Mouse (Mus musculus): Measurements from ENCODE around the gene Folr2. TPM values are rescaled to one million over a fixed set of nuclear protein-coding genes. Genes with fewer than 3 reads are reported as not detected.

Folr2 gene
- polyA plus RNA-seq (2016; fragmentation: Nextera tagmentation; extraction: Ambion mirVana): 3.0 and 3.2 TPM in 2 replicates

- Histone ChIP-seq H3K9ac (no peak within 1 kb of the TSS), H3K36me3 (no peaks in the 10 kb centered on the region), H3K27me3 (replicated peaks) (peaks cover 4% of the 10 kb centered on the region; the same call in 1 of the 2 replicates), H3K4me3 (no peak within 1 kb of the TSS), H3K4me1 (no peaks in the 10 kb centered on the region), H3K27ac (no peak within 1 kb of the TSS), H3K9me3 (replicated peaks) (no peaks in the 10 kb centered on the region), H3K4me2 (no peak within 1 kb of the TSS)
- ATAC-seq: no peak
- WGBS (ENCODE audit: insufficient replicate concordance): 79% methylated on average over 4 of the region's 4 CpGs
Measured at GRCm38 (mm10) chr7:101857094-101857493, at the start of gene Folr2. TSS of gene Folr2 (minus strand) at chr7:101857194.

DNA sequence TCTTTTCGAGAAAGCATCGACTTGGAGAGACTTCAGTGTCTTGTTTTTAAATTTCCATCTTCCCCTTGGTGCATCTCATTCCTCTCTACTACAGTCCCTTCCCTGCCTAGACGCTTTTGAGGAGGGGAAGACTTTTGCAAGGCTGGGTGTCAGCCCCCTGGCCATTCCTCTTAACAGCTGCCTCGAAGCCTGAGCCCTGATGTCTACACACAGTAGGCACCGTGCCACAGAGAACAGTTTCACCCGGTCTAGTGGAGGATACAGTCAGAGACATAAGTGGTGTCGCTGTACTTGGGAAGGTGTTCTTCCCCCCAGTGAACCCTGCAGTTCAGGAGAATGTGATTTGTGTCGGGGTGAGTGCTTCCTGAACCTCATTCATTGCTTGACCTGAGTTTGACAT lies 49.7 kb upstream of the Folr2 start:
- peak overlapping the region; percentile 79 for H3K4me2 ChIP-seq
- peak overlapping the region; percentile 93 for H3K27ac ChIP-seq
- H3K36me3 ChIP-seq: peaks cover 41% of the 10 kb centered on the region
- 51% methylated on average over 8 of the region's 8 CpGs for WGBS (ENCODE audit: insufficient replicate concordance)
- no peak for ATAC-seq
- no peaks in the 10 kb centered on the region for H3K27me3 ChIP-seq (replicated peaks)
- H3K4me3 ChIP-seq: peak overlapping the region; percentile 84
- H3K9me3 ChIP-seq (replicated peaks): no peaks in the 10 kb centered on the region
- peak overlapping the region; percentile 90 for H3K9ac ChIP-seq
- H3K4me1 ChIP-seq: peaks cover 36% of the 10 kb centered on the region

GRCm38 (mm10) chr7:101906287-101906681 lies 49.3 kb upstream of the Folr2 start, which contains the start of gene Tomt:
TSS of gene Tomt (minus strand) at chr7:101906359.
- Histone ChIP-seq H3K4me2 (peak within 1 kb of the TSS; percentile 79), H3K4me3 (peak within 1 kb of the TSS; percentile 84), H3K9ac (peak within 1 kb of the TSS; percentile 90), H3K4me1 (peaks cover 36% of the 10 kb centered on the region), H3K27ac (peak within 1 kb of the TSS; percentile 93), H3K27me3 (replicated peaks) (no peaks in the 10 kb centered on the region), H3K36me3 (peaks cover 39% of the 10 kb centered on the region), H3K9me3 (replicated peaks) (no peaks in the 10 kb centered on the region)
- WGBS (ENCODE audit: insufficient replicate concordance): 7% methylated on average over 11 of the region's 11 CpGs
- ATAC-seq: no peak

- WGBS (ENCODE audit: insufficient replicate concordance): under 1% methylated on average over 61 of the region's 61 CpGs
- H3K9me3 ChIP-seq (replicated peaks): no peaks in the 10 kb centered on the region
- no peaks in the 10 kb centered on the region for H3K27me3 ChIP-seq (replicated peaks)
- peak; percentile 95 for ATAC-seq
- H3K4me3 ChIP-seq: peak within 1 kb of the TSS; percentile 84
- H3K4me1 ChIP-seq: peaks cover 36% of the 10 kb centered on the region
- H3K36me3 ChIP-seq: peaks cover 39% of the 10 kb centered on the region
- H3K9ac ChIP-seq: peak within 1 kb of the TSS; percentile 90
- peak within 1 kb of the TSS; percentile 79 for H3K4me2 ChIP-seq
- H3K27ac ChIP-seq: peak within 1 kb of the TSS; percentile 93
Measured at GRCm38 (mm10) chr7:101905561-101906286, 48.7 kb upstream of the Folr2 start, which contains the start of gene Lamtor1. TSS of gene Lamtor1 (plus strand) at chr7:101905904.

GRCm38 (mm10) chr7:101902846-101903245 lies 45.9 kb upstream of the Folr2 start:
- Histone ChIP-seq H3K4me3 (no peak overlapping the region), H3K4me2 (no peak overlapping the region), H3K27me3 (replicated peaks) (no peaks in the 10 kb centered on the region), H3K9me3 (replicated peaks) (no peaks in the 10 kb centered on the region), H3K27ac (no peak overlapping the region), H3K9ac (no peak overlapping the region), H3K4me1 (peaks cover 24% of the 10 kb centered on the region), H3K36me3 (peaks cover 48% of the 10 kb centered on the region)
- ATAC-seq: no peak

GRCm38 (mm10) chr7:101901969-101902368 lies 45.0 kb upstream of the Folr2 start:
- Histone ChIP-seq H3K4me3 (no peak overlapping the region), H3K9me3 (replicated peaks) (no peaks in the 10 kb centered on the region), H3K27me3 (replicated peaks) (no peaks in the 10 kb centered on the region), H3K4me2 (no peak overlapping the region), H3K36me3 (peaks cover 49% of the 10 kb centered on the region), H3K27ac (no peak overlapping the region), H3K4me1 (peaks cover 25% of the 10 kb centered on the region), H3K9ac (no peak overlapping the region)
- WGBS (ENCODE audit: insufficient replicate concordance): 84% methylated on average over 10 of the region's 10 CpGs
- ATAC-seq: no peak

DNA sequence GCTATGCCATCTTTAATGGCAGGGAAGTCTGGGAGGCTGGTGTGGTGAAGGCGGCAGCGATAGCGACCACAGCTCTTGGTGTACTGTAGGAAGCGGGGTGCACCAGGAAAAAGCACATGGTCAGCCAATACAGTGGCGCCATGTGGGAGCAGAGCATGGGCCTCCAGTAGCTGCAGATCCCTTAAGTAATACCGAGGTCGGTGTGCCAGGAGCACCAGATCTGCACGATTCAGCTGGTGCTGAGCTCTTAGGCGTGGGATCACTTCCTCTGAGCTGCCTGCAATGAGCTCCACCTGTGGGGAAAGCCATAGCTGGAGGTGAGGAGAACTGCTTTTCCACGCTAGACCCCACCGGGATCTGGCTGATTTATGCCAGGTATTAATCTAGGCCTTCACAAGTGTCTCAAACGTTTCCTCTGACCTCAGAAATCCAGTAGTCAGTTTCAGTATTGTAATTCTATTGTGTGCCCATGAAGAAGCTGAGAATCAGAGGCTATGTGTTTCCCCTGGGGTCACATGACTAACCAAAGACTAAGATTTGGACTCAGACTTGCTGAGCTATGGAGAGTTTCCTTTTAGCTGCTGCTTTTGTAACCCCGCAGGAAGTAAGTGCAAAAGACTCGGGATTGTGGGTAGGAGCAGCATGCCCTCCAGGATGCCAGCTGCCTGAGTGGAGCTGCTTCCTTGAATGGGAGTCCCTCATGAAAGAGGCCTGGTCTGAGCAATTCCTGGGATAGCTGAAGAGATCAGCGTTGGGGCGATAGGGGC lies 43.5 kb upstream of the Folr2 start:
- H3K9me3 ChIP-seq (replicated peaks): no peaks in the 10 kb centered on the region
- no peak overlapping the region for H3K4me3 ChIP-seq
- H3K4me2 ChIP-seq: no peak overlapping the region
- WGBS (ENCODE audit: insufficient replicate concordance): 87% methylated on average over 16 of the region's 16 CpGs
- no peak for ATAC-seq
- no peaks in the 10 kb centered on the region for H3K27me3 ChIP-seq (replicated peaks)
- H3K27ac ChIP-seq: no peak overlapping the region; the same call in 1 of the 2 replicates
- H3K36me3 ChIP-seq: peaks cover 49% of the 10 kb centered on the region
- no peak overlapping the region for H3K9ac ChIP-seq
- H3K4me1 ChIP-seq: peaks cover 22% of the 10 kb centered on the region

- peak overlapping the region; percentile 71 for H3K4me3 ChIP-seq
- no peaks in the 10 kb centered on the region for H3K9me3 ChIP-seq (replicated peaks)
- no peaks in the 10 kb centered on the region for H3K27me3 ChIP-seq (replicated peaks)
- peaks cover 26% of the 10 kb centered on the region for H3K4me1 ChIP-seq
- under 1% methylated on average over 57 of the region's 57 CpGs for WGBS (ENCODE audit: insufficient replicate concordance)
- H3K27ac ChIP-seq: peak overlapping the region; percentile 89
- peak; percentile 98 for ATAC-seq
- H3K4me2 ChIP-seq: peak overlapping the region; percentile 87
- peak overlapping the region; percentile 80 for H3K9ac ChIP-seq
- peaks cover 35% of the 10 kb centered on the region for H3K36me3 ChIP-seq
Measured at GRCm38 (mm10) chr7:101896104-101897066, 39.4 kb upstream of the Folr2 start.

GRCm38 (mm10) chr7:101895695-101896094 lies 38.7 kb upstream of the Folr2 start:
- Histone ChIP-seq H3K4me2 (peak overlapping the region; percentile 87), H3K4me1 (peaks cover 26% of the 10 kb centered on the region), H3K4me3 (peak overlapping the region; percentile 71), H3K9ac (peak overlapping the region; percentile 69), H3K36me3 (peaks cover 28% of the 10 kb centered on the region), H3K9me3 (replicated peaks) (no peaks in the 10 kb centered on the region), H3K27me3 (replicated peaks) (no peaks in the 10 kb centered on the region), H3K27ac (peak overlapping the region; percentile 81)
- ATAC-seq: peak; percentile 0; the same call in 1 of the 2 replicates
- WGBS (ENCODE audit: insufficient replicate concordance): 33% methylated on average over 9 of the region's 9 CpGs

- Histone ChIP-seq H3K27me3 (replicated peaks) (no peaks in the 10 kb centered on the region; the same call in 1 of the 2 replicates), H3K36me3 (no peaks in the 10 kb centered on the region), H3K9ac (no peak overlapping the region), H3K27ac (no peak overlapping the region), H3K4me2 (no peak overlapping the region), H3K9me3 (replicated peaks) (no peaks in the 10 kb centered on the region), H3K4me3 (no peak overlapping the region), H3K4me1 (no peaks in the 10 kb centered on the region)
- 75% methylated on average over 4 of the region's 4 CpGs for WGBS (ENCODE audit: insufficient replicate concordance)
- no peak for ATAC-seq
Measured at GRCm38 (mm10) chr7:101888460-101888859, 31.5 kb upstream of the Folr2 start.

- no peak overlapping the region for H3K27ac ChIP-seq
- no peaks in the 10 kb centered on the region for H3K9me3 ChIP-seq (replicated peaks)
- WGBS (ENCODE audit: insufficient replicate concordance): 78% methylated on average over 6 of the region's 6 CpGs
- H3K27me3 ChIP-seq (replicated peaks): no peaks in the 10 kb centered on the region; the same call in 1 of the 2 replicates
- H3K4me3 ChIP-seq: no peak overlapping the region
- no peak for ATAC-seq
- no peak overlapping the region for H3K4me2 ChIP-seq
- no peak overlapping the region for H3K9ac ChIP-seq
- no peaks in the 10 kb centered on the region for H3K36me3 ChIP-seq
- no peaks in the 10 kb centered on the region for H3K4me1 ChIP-seq
Measured at GRCm38 (mm10) chr7:101886274-101886673, 29.3 kb upstream of the Folr2 start.

All from liver, embryonic 12.5 days (tissue).